Mouse (Mus musculus): Measurements from ENCODE around the gene Kdelr1.

GRCm38 (mm10) chr7:45832428-45832827, 40.1 kb upstream of the Kdelr1 start:
- TF ChIP-seq CTCF (IDR thresholded peaks at IDR 0.05 in 2 of 3, conservative IDR thresholded peaks at IDR 0.05 in 1 of 3; ENCODE audit: control insufficient read depth in 1 of 3, insufficient read depth in 1 of 3, low read depth in 2 of 3, low read length in 3 of 3, poor library complexity in 1 of 3, severe bottlenecking in 1 of 3) (no peak), NELFE (IDR thresholded peaks at IDR 0.05; ENCODE audit: low read depth, low read length) (no peak), GABPA (IDR thresholded peaks at IDR 0.05; ENCODE audit: low read depth, low read length) (no peak), MYC (IDR thresholded peaks at IDR 0.05; ENCODE audit: low read depth, low read length) (no peak), CHD1 (IDR thresholded peaks at IDR 0.05; ENCODE audit: low read depth, low read length) (no peak), POLR2AphosphoS2 (IDR thresholded peaks at IDR 0.05; ENCODE audit: low read length) (no peak), TCF12 (IDR thresholded peaks at IDR 0.05; ENCODE audit: low read depth, low read length) (no peak), POLR2A (IDR thresholded peaks at IDR 0.05; ENCODE audit: control insufficient read depth in 1 of 2, insufficient read depth in 1 of 2, low read depth in 1 of 2, low read length in 2 of 2, poor library complexity in 1 of 2) (no peak), ZMIZ1 (IDR thresholded peaks at IDR 0.05; ENCODE audit: low read depth, low read length) (no peak), GATA1 (IDR thresholded peaks at IDR 0.05; ENCODE audit: low read depth, low read length) (no peak), BHLHE40 (IDR thresholded peaks at IDR 0.05; ENCODE audit: borderline replicate concordance, low read depth, low read length) (no peak)

All from MEL (cell line).